Mouse (Mus musculus) kidney, postnatal 4 days (tissue): ENCODE measurements at regions not wholly inside any gene's neighbourhood (a gene's known extent, or its start where the extent isn't known, plus 50 kb on each side); places are given as distances from the start of the nearest gene placed in this dataset.

Experiments used
- DNase-seq, 2 experiments: peaks; one replicate each; pipeline ENCODE4 v3.0.0; 2021; ENCODE audit warnings: mixed read lengths in 2 of 2

DNA sequence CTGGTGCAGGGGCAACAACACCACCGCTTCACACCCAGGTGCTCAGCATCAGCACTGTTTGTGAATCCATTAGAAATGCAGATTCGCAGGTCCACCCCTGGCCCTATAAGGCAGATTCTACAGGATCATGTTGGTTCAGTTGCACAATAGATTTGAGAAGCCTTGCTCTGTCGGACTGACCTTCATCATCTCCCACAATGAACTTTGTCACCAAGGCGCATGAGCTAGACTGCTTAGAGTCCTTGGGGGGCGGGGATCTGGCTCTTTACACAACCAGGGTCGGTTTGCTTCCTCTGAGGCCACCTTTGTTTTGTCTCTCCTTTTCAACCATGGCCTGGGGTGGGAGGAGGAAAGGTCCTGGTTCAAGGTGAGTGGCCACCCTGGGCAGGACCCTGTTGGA is 209.7 kb downstream of the Igsf11 start:
- DNase-seq: no peak

DNA sequence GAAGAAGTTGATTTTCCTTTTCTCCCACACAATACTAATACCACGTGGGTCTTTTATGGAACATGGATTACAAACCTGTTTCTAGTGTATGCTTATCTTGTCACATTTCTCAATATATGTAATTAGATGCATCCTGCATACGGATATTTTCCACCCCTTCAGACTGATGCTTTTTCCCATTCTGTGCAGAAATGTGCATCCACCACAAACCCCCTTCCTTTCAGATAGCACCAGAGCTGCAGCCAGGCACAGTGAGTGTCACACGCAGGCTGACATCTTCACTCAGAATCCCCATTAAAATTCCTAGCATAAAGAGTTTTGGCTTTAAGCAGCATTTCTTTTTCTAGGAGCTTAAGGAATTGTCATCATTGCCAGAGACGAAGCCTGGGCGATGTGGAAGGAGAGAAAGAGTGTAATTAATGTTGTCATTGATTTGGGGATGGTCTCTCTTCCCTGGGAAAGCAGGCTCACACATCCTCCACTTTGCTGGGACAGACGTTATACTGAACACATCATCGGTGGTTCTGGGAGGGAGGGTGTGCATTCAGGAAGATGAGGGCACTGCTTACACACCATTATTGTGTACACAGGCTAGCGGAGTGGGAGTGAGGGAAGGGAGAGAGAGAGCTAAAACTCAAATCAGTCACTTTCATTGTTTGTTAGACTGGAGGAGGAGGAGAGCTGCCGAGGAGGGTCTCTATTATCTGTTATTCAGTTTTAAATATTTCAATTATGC is 211.1 kb downstream of the Igsf11 start:
- no peak for DNase-seq

DNA sequence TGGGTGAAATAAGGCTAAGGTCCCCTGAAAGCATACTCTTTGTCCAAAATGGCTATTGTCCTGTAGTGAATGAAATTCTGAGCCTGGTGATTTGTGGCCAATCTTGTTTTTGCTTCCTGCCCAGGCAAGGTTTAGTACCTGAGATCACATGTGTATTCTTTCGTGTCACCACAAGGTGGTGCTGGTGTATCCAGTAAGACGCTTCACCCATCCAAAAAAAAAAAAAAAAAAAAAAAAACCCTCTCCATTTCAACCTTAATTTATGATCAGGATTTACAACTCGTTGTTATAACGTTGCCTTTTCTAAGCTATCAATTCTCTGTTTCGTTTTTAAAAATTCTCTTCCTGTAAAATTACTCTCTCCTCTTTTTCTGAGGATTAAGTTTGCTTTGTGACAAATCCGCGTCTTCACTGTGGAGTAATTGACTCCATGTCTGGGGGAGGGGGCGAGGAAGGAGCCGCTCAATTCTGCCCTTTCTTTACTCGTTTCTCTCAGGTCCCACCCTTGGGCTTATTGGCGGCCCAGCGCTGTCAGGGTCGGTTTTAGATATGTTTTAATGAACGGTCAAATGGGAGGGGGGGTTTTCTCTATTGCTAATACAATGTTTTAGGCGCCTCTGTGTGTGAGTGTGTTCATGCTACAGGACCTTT is 217.0 kb downstream of the Igsf11 start:
- peak; percentile 60 to 71 for DNase-seq

DNA sequence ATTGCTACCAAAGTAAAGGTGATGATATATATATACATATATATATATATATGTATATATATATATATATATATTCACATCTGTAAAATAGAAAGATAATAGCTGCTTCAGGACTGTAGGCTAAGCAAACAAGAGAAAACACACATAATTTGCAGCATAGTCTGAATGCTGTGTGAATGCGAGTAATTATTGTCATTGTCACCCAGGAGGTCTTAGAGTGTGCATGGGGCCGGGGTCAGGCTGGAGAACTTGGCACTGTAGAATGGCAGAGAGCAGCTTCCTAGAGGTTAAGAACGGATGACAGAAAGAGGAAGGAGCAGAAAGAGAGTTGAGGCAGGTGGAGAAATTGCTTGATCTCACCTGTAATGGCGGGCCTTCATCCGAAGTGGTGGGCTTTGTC is 217.6 kb downstream of the Igsf11 start:
- DNase-seq: no peak

DNA sequence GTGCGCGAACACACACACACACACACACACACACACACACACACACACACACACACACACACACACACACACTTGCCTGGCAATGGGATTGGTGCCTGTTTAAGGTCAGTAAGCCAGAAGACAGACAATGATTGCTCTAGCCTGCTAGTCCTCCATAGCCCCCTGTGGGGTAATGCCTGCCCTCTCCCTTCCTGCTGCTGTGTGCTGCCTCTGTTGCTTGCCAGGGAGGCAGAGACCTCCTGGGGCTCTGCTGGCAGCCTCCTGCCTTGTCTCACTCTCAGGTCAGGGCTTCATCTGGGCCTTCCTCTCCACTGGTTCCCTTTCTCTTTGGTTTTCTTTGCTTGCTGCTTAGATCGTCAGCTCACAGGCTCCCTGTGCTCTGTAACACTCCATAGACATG is 225.6 kb downstream of the Igsf11 start:
- DNase-seq: no peak

DNA sequence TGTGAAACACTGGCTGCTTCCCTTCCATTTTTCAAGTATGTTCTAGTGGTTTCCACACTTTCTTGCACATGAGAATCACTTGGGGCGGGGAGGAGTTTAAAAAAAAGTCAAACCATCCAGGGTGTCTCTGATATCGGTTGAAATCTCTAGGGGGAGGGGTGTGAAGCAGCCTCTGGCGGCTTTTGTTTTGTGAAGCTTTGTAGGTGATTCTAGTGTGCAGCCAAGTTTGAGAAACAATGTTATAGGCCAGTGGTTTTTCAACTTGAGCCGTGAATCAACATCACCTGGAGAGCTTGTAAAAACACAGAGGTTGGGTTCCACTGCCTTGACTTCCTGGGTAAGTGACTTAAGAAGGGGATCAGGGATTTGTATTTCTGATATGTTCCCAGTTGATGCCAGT is 227.3 kb downstream of the Igsf11 start:
- DNase-seq: peak in 1 of 2 experiments; percentile 10

DNA sequence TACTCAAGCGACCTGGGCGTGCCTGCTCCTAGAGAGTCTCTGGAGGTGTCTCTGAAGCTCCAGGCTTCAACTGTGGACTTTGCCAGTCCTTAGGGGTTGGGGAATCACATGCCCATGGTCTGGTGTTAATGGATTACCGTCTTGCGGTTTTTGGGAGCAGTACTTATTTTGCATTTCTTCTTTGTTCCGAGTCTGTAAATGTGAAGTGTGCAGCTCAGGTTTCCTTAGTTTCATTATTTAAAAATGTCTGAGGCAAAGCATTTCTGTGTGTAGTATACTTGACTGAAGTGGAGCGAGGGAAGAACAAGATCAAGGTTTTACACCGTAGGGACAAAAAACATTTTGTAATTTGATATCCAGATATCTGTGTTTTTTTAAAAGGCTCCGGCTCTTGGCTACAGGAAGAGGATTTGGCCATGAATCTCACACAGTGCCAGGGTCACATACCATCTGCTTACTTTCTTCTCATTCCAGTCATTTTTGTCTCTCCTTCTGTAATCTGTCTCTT is 231.0 kb downstream of the Igsf11 start:
- no peak for DNase-seq

DNA sequence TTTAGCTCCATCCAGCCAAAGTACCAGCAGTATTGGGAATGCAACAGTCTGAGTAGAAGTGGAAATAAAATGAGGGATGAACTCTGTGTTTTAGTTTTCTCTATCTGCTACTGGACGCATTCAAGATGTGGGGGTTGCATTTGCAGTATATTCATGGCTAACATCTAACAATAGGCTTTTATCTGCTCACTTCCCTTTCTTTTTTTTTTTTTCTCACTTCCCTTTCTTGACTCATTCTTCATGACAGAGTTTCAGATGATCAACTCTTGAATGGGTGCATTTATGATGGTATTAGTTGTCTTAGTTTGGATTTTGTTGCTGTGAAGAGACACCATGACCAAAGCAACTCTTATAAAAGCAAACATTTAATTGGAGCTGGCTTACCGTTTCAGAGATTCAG is 240.0 kb downstream of the Igsf11 start:
- no peak for DNase-seq

DNA sequence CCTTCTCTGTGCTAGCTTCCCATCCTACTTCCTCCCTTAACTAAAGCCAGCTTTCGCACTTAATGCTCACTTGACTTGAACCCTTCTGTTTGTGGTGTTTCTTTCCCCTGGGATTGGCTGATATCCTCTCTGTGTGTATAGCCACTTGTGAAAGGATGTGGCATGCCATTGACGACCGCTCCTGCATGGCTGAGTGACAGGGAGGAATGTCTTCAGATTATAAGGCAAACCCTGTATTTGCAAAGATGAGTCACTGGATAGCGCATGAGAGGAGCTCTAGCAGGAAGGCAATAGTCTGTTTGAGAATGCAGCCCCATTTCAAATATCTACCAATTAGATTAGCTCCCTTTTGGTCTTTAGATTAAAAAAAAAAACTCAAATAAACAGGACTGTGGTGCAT is 243.3 kb downstream of the Igsf11 start:
- no peak for DNase-seq

DNA sequence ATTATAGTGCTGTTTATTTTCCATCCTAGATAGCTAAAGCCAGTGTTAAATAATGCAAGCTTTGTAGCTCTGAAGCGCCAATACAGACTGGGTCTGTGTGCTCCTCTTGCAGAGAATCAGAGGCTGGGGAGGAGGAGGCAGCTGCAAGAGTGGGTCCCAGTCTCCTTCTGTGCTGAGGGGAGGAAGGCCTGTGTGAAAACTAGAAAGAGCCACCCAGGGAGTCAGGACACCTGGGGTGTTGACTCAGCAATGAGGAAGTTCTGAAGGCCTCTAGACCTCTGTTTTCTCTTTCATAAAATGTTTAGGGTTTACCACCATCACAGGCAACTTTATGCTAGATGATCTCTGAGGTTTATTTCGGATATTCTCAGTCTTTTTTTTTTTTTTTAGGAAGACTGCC is 254.7 kb downstream of the Igsf11 start:
- DNase-seq: no peak

DNA sequence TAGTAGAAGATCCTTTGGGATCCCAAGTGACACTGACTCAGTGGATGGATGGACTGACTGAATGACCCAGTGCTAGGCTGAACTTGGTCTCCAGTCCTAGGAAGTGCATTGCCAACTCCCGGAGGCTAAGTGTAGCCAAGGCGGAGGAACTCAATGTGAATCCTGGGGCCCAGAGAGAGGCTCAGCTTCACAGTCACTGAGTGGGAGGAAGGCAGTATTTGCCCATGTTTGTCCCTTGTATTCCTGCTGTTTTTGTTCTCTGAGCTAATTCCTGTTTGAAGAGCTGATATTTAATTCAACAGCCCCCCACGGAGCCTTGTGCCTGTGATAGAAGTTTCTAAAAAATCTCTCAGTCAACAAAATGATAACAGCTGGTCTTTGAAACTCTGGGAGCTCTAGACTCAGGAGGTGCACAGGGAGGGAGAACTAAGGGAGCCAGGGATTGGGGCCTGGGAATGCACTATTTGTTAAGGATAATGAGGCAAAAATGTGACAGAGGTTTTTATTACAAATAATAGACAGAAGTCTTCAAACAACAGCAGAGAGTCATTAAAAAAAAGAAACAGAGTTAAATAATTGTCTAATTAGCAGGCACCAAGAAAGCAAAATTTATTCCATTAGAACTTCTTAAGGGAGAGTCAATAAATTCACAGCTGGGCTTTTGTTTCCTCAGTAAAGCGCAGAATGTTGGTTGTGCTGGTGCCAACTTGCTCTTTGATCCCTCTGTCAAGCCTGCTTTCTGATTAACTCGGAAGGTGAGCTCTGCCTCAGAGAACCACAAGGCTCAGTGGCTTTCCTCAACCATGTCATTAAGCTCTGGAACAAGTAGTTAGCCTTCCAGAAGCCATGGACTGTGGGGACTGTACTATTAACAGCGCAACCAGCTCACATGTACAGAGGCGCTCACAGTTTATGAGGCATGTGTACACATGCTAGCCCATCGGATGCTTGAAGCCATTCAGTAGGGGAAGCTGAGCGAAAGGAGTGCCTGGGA is 259.2 kb downstream of the Igsf11 start:
- peak; percentile 6 to 31 for DNase-seq

DNA sequence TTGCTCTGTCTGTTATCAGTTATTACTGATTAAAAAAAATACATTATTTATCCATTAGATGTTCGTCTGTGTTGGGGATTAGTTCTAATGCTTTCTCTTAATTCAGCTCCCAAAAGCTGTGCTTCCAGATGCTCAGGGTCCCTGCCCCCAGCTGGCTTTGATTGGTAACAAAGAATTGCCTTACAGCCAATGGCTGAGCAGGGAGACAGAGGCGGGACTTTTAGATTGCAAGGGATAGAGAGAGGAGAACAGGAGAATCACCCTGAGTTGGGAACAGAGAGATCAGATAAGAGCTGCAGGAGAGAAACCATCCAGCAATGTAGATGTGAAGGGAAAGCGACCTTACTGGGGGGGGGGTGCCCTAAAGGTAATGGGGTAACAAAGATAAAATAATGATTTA is 266.4 kb downstream of the Igsf11 start:
- DNase-seq: no peak

DNA sequence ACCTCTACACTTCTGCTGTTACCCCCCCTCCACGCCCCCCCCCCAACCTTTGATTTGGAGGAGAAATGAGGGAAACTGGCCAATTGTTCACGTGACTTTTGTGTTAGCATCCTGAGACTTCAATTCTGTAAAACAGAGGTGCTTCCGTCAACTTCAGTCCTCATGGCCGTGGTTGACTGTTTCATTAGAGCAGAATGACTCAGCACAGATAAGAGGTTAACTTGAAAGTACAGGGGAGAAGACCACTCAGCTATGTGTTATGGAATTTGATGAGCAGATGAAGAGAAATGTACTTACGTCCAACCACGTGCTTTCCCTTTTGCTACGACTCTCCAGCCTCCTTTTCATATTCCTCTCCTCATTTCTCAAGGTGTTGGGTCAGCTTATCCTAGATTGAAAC is 267.3 kb downstream of the Igsf11 start:
- no peak for DNase-seq

DNA sequence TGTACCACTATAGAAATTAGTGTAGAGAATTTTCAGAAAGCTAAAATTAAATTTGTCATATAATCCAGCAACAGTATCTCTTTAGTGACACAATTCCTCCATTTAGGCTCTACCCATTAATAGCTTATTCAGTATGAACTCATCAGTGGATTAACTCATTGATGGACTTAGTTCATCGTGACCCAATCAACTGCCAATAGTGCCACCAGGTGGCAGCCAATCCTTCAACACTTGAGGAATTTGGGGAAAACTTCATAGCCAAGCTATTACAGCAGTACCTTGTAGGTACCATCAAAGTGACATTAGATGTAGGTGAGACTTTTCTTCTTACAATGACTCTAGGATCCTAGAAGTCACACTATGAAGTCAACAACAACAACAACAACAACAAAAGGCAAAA is 270.2 kb downstream of the Igsf11 start:
- peak in 1 of 2 experiments; percentile 18 for DNase-seq

DNA sequence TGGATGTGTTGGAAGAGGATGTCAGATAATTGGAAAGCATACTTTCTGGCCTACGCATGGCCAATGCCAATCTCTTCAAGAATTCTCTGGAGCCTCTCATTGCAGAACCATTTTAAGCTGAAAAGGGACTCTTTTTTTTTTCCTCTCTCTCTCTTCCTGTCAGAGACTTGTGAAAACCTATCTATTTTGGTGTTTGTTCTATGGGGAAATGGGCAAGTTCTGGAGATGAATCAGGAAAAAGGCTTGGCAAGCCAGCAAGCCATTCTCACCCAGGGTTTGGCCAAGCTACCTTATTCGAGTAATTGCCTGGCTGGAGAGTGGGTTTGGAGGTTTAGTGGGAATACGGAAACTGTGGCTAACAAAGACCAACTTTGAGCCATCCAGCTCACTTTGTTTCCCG is 299.4 kb downstream of the Igsf11 start:
- no peak for DNase-seq

DNA sequence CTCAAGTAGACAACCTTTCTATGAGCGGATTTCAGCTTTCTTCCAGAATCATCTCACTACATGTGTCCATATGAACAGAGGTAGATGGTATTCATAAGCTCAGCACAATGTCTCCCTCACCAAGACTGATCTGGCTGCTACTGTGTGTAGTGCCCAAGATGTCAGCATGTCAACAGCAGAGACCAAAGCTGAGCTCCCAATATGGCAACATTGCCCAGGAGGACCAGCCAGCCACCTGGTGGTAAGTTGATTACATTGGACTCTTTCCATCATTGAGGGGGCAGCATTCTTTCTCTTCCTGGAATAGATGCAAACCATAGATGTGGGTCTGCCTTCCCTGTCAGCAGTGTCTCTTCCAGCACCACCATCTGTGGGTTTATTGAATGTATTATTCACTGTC is 303.0 kb downstream of the Igsf11 start:
- no peak for DNase-seq

DNA sequence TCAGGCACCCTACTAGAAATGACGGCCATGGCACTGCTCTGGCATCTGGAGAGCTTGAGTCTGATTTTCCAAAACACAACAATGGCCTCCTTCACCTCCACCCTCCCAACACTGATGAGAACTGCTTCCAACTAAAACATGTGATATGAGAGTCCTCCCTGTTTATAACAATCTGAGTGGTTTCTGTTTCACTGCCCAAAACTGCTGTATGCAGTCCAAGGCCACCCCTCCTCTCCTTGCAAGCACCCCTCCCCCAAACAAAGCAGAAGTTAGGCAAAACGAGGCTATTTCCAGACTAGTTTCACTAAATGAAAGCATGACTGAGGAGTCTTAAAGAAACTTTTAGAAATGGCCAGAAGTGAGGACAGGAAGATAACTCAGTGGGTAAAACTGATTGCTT is 304.4 kb downstream of the Igsf11 start:
- DNase-seq: no peak

DNA sequence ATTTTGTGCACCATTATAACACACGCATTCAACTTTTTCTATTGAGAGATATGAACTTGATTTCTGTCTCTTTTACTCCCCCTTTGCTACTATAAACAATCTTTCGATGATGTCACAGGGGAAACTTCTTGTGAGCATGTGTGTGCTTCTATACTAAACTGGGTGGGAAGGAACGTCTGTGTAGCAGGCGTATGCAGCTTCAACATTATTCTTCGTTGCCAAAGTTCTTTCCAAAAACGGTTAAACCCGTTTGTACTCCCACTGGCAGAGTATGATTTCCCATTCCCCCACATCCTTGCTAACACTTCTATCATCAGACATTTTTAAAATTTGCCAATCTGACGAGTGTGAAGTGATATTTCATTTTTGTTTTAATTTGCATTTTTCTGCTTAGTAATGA is 331.1 kb downstream of the Igsf11 start:
- no peak for DNase-seq

DNA sequence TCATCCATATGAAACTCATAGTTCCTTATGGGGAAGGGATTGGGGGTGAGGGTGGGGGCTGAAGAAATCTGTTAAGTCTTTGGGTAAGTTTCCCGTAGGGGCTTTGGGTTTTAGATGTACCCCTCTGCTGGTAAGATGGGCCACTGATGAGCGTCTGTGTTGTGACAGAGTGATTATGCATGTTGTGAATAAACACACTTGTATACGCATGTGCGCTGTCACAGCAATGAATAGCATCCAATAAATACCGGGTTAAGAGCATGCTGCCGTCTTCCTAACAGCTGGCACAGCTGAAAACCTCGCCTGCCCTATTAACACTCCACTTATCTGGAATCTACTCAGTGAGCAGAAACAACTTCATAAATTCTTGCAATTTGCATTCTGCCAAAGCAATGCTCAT is 337.0 kb downstream of the Igsf11 start:
- no peak for DNase-seq

DNA sequence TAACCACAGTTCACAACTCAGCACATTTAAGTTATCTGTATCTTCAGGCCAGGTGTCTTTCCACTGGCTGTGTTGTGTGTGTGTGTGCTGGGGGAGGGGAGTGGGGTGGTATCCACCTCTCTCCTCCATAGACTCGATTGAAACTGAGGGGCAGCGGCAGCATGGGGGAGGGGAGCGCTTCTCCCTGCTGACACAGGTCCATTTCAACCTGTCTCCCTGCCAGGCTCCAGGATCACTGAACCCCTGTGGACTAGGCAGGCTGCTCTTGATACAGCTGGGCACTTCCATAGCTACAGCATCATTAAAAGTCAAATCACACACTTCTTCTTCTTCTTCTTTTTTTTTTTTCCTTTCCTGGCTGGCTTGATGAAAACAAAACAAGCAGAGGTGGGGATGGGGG is 338.0 kb downstream of the Igsf11 start:
- DNase-seq: no peak

DNA sequence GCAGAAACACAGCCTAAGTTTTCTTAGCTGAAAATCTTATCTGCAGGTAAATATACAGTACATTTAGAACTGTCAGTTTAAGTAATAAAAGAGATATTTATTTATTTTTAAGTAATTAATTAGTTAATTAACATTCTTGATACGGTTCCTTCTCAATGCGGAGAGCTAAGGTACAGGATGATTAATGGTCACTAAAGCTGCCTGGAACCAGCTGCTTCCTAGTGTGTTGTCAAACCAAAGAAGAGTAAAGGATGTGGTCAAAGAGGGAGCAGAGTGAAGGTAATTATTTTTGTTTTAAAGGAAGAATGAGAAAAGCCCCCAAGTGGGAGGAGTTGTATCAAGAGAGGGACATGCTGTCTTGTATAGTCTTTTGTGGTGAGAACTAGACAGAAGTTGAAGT is 341.8 kb downstream of the Igsf11 start:
- no peak for DNase-seq

DNA sequence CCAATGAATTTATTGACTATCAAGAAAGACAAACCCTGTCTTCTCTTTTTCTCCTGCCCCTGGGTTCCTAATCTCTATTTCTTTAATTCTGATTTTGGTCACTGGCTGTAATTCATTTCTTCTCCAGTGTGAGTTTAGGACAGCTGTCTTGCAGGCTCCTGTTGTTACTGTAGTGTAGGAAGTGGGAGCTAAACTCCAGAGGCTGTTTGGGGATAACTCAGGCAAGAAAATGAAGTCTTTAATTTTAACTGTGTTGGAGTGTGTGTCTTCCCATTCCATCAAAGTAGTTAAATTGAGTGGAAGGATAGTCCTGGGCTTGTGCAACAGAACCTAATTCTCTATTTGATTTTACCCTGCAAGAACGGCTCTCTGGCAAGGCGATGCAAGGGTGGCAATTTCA is 381.0 kb downstream of the Igsf11 start:
- DNase-seq: no peak

DNA sequence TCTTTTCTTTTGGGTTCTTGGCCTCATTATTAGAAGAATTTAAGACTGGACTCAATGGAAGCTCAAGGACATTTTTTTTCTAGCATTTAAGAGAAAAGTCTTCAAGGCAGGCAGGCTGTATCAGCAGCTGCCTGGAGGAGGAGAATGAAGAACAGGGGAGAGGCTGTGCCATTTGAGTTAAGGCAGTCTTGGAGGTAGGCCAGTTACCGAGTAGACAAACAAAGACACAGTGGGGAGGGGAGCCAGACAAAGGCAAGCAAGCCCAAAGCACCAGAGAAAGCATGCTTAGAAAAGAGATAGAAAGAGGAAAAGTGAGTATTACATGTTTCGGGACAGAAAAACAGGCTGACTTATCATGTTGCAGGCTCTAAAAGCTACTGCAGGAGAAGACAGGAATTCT is 392.0 kb downstream of the Igsf11 start:
- no peak for DNase-seq
